Mouse (Mus musculus): ENCODE data around the gene Ate1.
"Not testable (repeated sequence)": the region's sequence is repeated elsewhere in the genome, so short reads cannot be mapped to it uniquely, and the experiment has no call there.

The Ate1 gene

DNA sequence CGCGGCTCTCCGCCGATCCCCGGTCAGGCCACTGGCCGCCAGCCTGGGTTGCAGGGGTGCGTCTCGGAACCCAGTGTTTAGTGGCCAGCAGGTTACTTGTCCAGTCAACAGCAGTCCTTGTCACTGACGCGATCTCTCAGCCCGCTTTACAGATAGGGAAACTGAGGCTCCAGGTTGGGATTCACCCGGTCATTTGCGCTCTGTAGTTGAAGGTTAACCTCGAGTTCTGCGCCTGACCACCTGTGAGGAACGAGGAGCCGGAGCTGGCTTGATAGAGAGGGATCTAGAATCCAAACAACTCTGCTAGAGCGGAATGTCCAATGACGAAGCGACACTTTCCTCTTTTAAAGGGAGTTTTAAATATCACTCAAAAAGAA lies at the start of gene Ate1:
Ate1 (minus strand) TSS at position 321 of the 377 bp plus-strand sequence.
- DNase-seq (ENCODE audit: low spot score in 2 of 2), result no peak

GRCm38 (mm10) chr7:130568783-130569436 lies 48.7 kb upstream of the Ate1 start:
- DNase-seq (ENCODE audit: low spot score in 2 of 2), result no peak

GRCm38 (mm10) chr7:130564596-130564995 lies 44.4 kb upstream of the Ate1 start:
- DNase-seq (ENCODE audit: low spot score in 2 of 2), result no peak

DNA sequence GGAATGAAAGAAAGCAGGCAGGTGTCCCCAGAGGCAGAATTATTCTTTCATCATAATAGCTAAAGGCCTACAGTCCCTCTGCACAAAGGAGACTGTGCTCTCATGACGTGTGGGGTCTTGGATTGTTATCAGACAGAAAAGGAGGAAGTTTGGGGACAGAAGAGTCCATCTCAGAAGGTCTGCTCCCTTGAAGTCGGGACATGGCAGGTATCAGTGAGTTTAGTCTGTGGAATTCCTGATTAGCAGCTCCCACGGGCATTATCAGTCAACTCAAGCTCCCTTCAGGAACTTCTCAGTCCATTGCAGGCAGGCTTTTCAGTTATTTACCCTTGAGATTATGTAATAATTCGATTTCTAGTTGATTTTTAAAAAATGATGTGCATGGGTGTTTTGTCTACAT lies 43.7 kb upstream of the Ate1 start:
- no peak for DNase-seq (ENCODE audit: low spot score in 2 of 2)

- no peak for DNase-seq (ENCODE audit: low spot score in 2 of 2)
These were observed 43.1 kb upstream of the Ate1 start for GRCm38 (mm10) chr7:130563276-130563675.

DNA sequence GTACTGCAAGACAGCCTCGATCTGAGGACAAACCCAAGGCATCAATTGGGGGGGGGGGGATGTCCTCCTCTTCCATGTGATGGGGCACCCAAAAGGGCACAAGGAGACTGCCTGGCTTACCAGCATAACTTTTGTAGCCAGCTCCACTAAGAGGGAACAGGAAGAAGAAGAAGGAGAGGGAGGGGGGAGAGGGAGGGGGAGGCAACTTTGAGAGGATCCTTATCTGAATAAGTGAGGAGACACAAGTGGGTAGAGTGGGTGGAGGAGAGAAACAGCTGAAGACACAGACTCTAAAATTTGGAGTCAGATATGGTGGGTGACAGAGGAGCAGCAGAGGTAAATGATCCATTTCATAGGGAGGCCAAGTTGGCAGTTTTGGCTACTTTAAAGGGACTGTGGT lies 40.8 kb upstream of the Ate1 start:
- no peak for DNase-seq (ENCODE audit: low spot score in 2 of 2)

GRCm38 (mm10) chr7:130558592-130558991 lies 38.4 kb upstream of the Ate1 start:
- DNase-seq (ENCODE audit: low spot score in 2 of 2), result no peak

GRCm38 (mm10) chr7:130555597-130555996 lies 35.4 kb upstream of the Ate1 start:
- DNase-seq (ENCODE audit: low spot score in 2 of 2), result no peak

DNA sequence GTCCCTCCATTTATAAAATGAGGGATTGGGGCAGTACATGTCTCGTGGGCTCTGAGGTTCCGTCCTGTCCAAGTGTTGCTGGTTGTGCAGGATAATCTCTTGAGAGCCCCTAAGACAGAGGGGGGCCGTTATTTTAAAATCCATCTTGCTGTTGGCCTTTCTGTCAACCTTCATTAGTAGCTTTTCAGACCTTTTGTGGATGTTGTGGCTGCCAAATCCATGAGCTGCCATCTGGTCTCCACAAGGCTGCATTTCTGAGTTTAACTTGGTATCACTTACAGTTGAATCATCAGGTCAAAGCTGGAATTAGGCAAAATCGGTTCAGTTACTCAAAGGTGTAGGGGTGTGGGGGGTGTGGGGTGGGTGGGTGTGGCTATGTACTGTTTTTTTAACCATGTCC lies 33.2 kb upstream of the Ate1 start:
- DNase-seq (ENCODE audit: low spot score in 2 of 2), result no peak

- DNase-seq (ENCODE audit: low spot score in 2 of 2), result no peak
These were observed 32.6 kb upstream of the Ate1 start for GRCm38 (mm10) chr7:130552780-130553179.

- no peak for DNase-seq (ENCODE audit: low spot score in 2 of 2)
These were observed 27.5 kb upstream of the Ate1 start for GRCm38 (mm10) chr7:130547635-130548175.

GRCm38 (mm10) chr7:130546791-130547484 lies 26.8 kb upstream of the Ate1 start:
- DNase-seq (ENCODE audit: low spot score in 2 of 2), result peak; percentile 87 to 93

GRCm38 (mm10) chr7:130546421-130546790 lies 26.2 kb upstream of the Ate1 start:
- no peak for DNase-seq (ENCODE audit: low spot score in 2 of 2)

DNA sequence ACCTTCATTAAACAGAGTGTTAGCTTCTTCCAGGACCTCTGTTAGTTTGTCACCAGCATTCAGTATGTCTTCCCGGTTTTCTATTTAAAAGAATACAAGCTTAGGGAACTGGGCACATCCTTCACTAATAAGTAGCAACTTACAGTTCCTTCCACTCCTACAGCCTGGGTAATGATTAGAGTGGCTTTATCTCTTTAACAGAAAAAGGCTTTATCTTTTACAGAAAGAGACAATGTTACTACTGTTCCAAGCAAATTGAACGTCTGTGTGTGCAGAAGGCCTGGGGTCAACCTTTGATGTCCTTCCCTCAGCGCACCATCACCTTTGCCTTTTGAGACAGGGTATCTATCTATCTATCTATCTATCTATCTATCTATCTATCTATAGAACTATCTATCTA lies 25.7 kb upstream of the Ate1 start:
- no peak for DNase-seq (ENCODE audit: low spot score in 2 of 2)

DNA sequence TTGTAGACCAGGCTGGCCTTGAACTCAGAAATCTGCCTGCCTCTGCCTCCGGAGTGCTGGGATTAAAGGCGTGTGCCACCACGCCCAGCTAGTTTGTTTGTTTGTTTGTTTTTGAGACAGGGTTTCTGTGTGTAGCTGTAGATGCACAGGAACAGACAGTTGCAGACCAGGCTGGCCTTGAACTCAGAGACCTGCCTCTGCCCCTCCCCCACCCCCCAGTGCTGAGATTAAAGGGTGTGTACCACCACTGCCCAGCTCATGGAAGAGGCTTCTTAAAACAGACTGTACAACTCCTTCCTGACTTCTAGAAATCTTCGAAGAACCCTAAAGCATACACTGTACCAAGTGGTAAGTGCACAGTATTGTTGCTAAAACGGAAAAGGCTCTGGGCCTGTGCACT lies 25.2 kb upstream of the Ate1 start:
- DNase-seq (ENCODE audit: low spot score in 2 of 2), result no peak

DNA sequence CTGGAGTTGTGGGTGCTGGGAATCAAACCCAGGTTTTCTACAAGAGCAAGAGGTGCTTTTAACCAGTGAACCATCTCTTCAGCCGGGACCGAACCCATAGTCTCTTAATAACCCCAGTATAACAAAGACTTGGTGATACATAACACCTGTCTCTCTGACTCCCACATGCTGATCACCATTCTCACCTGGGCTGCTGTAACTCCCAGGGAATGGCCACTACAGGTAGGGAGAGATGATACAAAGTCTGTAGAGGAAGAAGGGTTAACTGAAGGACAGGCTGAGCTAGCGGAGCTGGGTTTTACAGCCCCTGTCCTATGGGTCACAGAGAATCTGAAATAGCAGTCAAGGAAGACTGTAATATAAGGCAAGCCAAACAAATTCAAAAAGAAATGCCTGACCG lies 23.0 kb upstream of the Ate1 start:
- no peak for DNase-seq (ENCODE audit: low spot score in 2 of 2)

GRCm38 (mm10) chr7:130540176-130540575 lies 20.0 kb upstream of the Ate1 start:
- DNase-seq (ENCODE audit: low spot score in 2 of 2), result no peak

GRCm38 (mm10) chr7:130537068-130537467 lies 16.9 kb upstream of the Ate1 start:
- DNase-seq (ENCODE audit: low spot score in 2 of 2), result no peak

DNA sequence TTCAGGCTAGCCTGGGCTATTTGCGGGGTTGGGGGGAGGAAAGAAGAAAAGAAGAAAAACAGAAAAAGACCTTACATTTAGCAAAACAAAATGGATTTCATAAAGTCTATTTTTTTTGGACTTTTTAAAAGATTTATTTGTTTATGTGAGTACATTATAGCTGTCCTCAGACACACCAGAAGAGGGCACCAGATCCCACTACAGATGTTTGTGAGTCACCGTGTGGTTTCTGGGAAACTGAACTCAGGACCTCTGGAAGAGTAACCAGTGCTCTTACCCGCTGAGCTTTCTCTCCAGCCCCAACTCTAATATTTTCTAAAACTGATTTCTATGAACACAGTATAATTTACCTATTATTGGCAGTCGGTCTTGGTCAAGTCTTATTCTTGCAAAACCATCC lies 15.0 kb upstream of the Ate1 start:
- no peak for DNase-seq (ENCODE audit: low spot score in 2 of 2)

GRCm38 (mm10) chr7:130533316-130534260 lies 13.4 kb upstream of the Ate1 start:
- DNase-seq (ENCODE audit: low spot score in 2 of 2), result peak; percentile 66 to 87

DNA sequence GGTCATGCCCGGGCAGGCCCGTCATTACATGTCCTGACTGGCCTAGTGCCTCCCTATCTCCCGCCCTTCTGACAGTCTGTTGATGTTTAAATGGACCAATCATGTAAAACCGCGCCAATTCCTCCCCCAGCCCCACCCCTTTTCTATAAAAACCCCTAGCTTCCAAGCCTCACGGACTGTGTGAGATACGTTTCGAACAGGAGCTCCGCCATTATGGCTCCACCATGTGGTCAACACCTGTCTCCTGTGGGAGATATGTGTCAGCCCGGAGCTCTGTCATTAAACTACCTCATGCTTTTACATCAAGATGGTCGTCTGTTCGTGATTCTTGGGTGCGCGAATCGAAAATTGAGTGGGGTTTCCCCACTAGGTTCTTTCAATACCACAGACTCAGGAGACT lies 11.0 kb upstream of the Ate1 start:
- not testable (repeated sequence) for DNase-seq (ENCODE audit: low spot score in 2 of 2)

GRCm38 (mm10) chr7:130527306-130527705 lies 7.1 kb upstream of the Ate1 start:
- no peak for DNase-seq (ENCODE audit: low spot score in 2 of 2)

Measured in spleen, postnatal 14 days (tissue).